Mouse (Mus musculus) spleen, adult 2 months (tissue): Measurements from ENCODE around the gene Lrrc74a.

Source experiments
- CTCF ChIP-seq: fragments of 200-500 bp; IDR thresholded peaks from 2 replicates; pipeline ENCODE4 v1.5.1; 2011; ENCODE audit warnings: mild to moderate bottlenecking, inconsistent platforms; ENCODE audit not compliant: insufficient read depth, insufficient read length, insufficient replicate concordance; ENCODE audit errors: extremely low read depth
- POLR2A ChIP-seq: fragments of 200-500 bp; IDR thresholded peaks from 2 replicates; pipeline ENCODE4 v1.6.1; 2011; ENCODE audit warnings: low read depth, low read length, inconsistent platforms

DNA sequence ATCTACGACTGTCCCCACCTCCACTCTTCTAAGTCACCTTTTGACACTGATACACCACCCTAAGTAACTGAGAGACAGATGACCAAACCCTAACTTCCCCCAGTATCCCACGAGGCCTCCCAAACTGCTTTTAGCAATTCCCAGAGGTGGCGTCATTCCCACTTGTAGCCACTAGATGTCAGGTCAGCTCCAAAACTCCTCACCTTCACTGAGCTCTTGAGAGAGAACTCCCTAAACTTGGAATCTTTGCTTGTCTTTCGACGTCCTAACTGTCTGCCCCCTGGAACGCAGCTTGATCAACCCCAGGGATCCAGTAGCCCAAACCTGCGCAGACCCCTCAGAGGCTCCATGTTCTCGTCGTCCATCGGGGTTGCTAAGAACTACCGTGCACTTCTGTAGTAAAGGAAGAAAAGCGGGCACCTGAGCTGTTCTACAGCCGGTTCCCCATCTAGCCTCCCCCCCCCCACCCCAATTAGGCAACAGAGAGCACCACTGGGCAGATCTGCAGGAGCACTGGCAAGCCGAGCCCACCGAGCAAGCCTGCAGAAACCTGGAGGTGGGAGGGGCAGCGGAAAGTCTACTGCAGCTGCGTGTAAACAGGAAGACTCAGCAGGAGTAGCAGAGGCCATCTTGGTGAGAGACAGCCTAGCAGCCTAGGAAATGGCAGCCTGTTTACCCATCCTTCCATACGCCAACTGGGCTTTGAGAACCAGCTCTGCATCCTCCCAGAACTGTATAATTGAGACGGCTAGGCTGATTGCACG is 33.9 kb downstream of the Lrrc74a start:
- TF ChIP-seq CTCF (peak; percentile 51; the same call in 1 of the 2 replicates), POLR2A (no peak)
